Mouse (Mus musculus) intestine, embryonic 16.5 days (tissue): ENCODE measurements at regions not wholly inside any gene's neighbourhood (a gene's known extent, or its start where the extent isn't known, plus 50 kb on each side); places are given as distances from the start of the nearest gene placed in this dataset.

Experiments
- ATAC-seq: fragments of 200-750 bp; cut with Nextera tagmentation; 2 replicates; pipeline ENCODE4 v1.8.0; 2017; ENCODE audit warnings: moderate TSS enrichment, moderate library complexity
- H3K27ac ChIP-seq: fragments of 300-500 bp; sonication (generic); 2 replicates; pipeline ENCODE4 v1.5.1; 2014; ENCODE audit warnings: mild to moderate bottlenecking, low read length
- H3K27me3 ChIP-seq: fragments of 300-500 bp; sonication (generic); replicated peaks from 2 replicates; pipeline ENCODE4 v1.6.1; 2014; ENCODE audit warnings: low read length, control low read depth, mixed read lengths; ENCODE audit not compliant: control insufficient read depth, insufficient read depth
- H3K36me3 ChIP-seq: fragments of 300-500 bp; sonication (generic); 2 replicates; pipeline ENCODE4 v1.6.1; 2014; ENCODE audit warnings: low read length, control low read depth; ENCODE audit not compliant: control insufficient read depth, insufficient read depth
- H3K4me1 ChIP-seq: fragments of 300-500 bp; sonication (generic); 2 replicates; pipeline ENCODE4 v1.6.1; 2014; ENCODE audit warnings: low read length, control low read depth, mixed read lengths; ENCODE audit not compliant: control insufficient read depth, insufficient read depth
- H3K4me2 ChIP-seq: fragments of 300-500 bp; sonication (generic); 2 replicates; pipeline ENCODE4 v1.6.1; 2014; ENCODE audit warnings: low read depth, low read length, control low read depth
- H3K4me3 ChIP-seq: fragments of 300-500 bp; sonication (generic); 2 replicates; pipeline ENCODE4 v1.5.1; 2014; ENCODE audit warnings: mild to moderate bottlenecking, low read length
- H3K9ac ChIP-seq: fragments of 300-500 bp; sonication (generic); 2 replicates; pipeline ENCODE4 v1.6.1; 2014; ENCODE audit warnings: low read depth, low read length
- H3K9me3 ChIP-seq: fragments of 300-500 bp; sonication (generic); 2 replicates; pipeline ENCODE4 v1.6.1; 2016; ENCODE audit warnings: low read length, control low read depth; ENCODE audit not compliant: control insufficient read depth
- WGBS: fragments of 180-500 bp; shearing (Covaris S2); extraction: QIAGEN DNeasy Blood & Tissue Kit; methylation state at CpG from one replicate; pipeline ENCODE4 v1.1.7; 2014; 5-methylcytosine and 5-hydroxymethylcytosine counted together

- H3K4me2 ChIP-seq: no peak overlapping the region
- ATAC-seq: no peak
- WGBS: 69% methylated on average over 1 of the region's 1 CpGs
Observed at GRCm38 (mm10) chr13:63716498-63716897, 98.5 kb upstream of the Ercc6l2 start.

DNA sequence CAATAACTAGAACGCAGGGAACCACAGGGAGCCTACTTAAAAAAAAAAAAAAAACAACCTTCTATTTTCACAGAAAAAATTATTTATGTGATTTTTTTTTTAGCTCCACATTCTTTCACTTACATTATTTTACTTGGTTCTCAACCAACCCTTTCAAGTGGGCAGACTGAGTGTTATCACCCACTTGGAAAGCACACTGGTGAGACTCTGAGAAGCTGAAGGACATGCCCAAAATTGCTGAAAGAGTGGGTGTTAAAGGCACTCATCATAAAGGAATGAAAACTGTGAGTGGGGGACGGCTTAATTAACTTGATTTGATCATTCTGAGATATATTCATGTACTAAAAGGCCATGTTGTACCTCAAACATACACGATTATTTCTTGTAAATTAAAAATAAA lies 97.8 kb upstream of the Ercc6l2 start:
- 0 out of 2 replicates have a peak, but pooled peaks cover 3% of the 10 kb centered on the region for H3K9me3 ChIP-seq
- no peak for ATAC-seq
- no peaks in the 10 kb centered on the region for H3K27me3 ChIP-seq
- H3K9ac ChIP-seq: no peak overlapping the region
- no peak overlapping the region for H3K27ac ChIP-seq
- no peak overlapping the region for H3K4me3 ChIP-seq
- peaks cover 18% of the 10 kb centered on the region for H3K4me1 ChIP-seq
- no peak overlapping the region for H3K4me2 ChIP-seq
- 88% methylated on average over 3 of the region's 3 CpGs for WGBS
- H3K36me3 ChIP-seq: no peaks in the 10 kb centered on the region

More at GRCm38 (mm10) chr13:63716498-63716897, 98.5 kb upstream of the Ercc6l2 start:
- H3K9ac ChIP-seq: no peak overlapping the region
- no peak overlapping the region for H3K4me3 ChIP-seq
- H3K27ac ChIP-seq: no peak overlapping the region
- no peaks in the 10 kb centered on the region for H3K27me3 ChIP-seq
- peaks cover 18% of the 10 kb centered on the region for H3K4me1 ChIP-seq
- H3K36me3 ChIP-seq: no peaks in the 10 kb centered on the region
- H3K9me3 ChIP-seq: 0 out of 2 replicates have a peak, but pooled peaks cover 3% of the 10 kb centered on the region

DNA sequence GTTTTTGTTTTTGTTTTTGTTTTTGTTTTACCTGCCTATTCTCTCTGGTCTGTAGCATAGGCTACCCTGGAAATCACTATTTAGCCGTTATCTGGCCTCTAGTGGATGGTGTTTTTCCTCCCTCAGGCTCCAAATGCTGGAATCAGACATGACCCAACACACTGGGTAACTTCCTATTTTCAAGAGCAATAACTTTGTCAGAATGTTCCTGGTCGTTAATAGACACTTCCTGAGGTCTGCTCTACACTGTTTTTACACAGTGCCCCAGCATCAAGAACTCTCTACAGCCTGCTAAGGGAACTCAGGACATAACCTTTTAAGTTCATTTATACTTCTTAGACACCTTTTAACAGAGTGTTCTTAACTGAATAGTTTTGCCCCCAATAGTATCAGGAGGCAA lies 96.3 kb upstream of the Ercc6l2 start:
- Histone ChIP-seq H3K9ac (no peak overlapping the region), H3K9me3 (no peaks in the 10 kb centered on the region), H3K27ac (0 out of 2 replicates have a peak overlapping the region, but pooled peaks have one; percentile 6), H3K36me3 (no peaks in the 10 kb centered on the region), H3K4me3 (no peak overlapping the region), H3K27me3 (no peaks in the 10 kb centered on the region), H3K4me1 (peaks cover 18% of the 10 kb centered on the region), H3K4me2 (no peak overlapping the region)
- no peak for ATAC-seq
- WGBS: 53% methylated on average over 2 of the region's 2 CpGs

DNA sequence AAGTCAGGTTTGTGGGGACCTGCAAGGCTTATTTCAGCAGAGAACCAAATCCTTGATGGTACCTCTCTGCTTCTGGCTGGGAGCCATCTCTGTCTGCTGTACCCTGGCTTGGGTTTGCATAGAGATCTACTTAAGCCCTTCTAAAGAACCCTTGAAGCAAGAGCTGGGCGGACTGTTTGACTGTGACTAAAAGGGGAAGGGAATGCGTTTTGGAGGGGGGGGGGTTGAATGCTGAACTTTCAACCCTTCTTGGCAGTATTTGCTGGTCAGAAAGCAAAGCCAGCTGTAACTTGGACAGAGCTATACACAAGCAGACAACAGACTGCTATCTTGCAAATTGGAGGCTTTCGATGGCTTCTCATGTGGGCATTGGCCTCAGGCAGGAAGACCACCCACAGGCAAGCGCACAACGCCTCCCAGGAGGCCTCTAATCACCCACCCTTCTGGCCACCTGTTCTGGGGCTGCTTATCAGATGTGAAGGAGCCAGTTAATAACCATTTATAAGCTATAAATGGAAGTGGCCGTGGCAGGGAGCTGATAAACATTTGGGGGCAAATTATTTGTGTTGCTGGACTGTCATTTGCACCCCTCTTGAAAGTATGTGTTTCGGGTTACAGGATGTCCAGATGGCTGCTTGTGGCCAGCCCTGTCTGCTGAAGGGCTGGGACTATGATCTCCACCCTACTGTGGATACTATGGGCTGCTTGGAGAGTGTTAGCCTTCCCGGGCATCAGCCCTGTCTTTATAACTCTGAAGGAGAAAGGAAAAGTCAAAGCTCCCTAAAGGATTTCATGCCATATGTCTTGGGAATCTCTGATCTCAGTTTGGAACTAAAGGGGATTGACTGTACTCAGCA lies 95.5 kb upstream of the Ercc6l2 start:
- Histone ChIP-seq H3K4me3 (no peak overlapping the region), H3K27me3 (no peaks in the 10 kb centered on the region), H3K27ac (peak overlapping the region; percentile 53), H3K4me1 (peaks cover 18% of the 10 kb centered on the region), H3K36me3 (no peaks in the 10 kb centered on the region), H3K4me2 (no peak overlapping the region), H3K9ac (no peak overlapping the region), H3K9me3 (no peaks in the 10 kb centered on the region)
- WGBS: 27% methylated on average over 8 of the region's 8 CpGs
- ATAC-seq: peak; percentile 82

GRCm38 (mm10) chr13:63720610-63721009 lies 94.4 kb upstream of the Ercc6l2 start:
- H3K4me3 ChIP-seq: no peak overlapping the region
- WGBS: 76% methylated on average over 3 of the region's 3 CpGs
- ATAC-seq: no peak
- no peaks in the 10 kb centered on the region for H3K36me3 ChIP-seq
- no peak overlapping the region for H3K4me2 ChIP-seq
- no peaks in the 10 kb centered on the region for H3K27me3 ChIP-seq
- H3K4me1 ChIP-seq: peaks cover 18% of the 10 kb centered on the region
- H3K9ac ChIP-seq: no peak overlapping the region
- H3K9me3 ChIP-seq: no peaks in the 10 kb centered on the region
- peak overlapping the region; percentile 53 for H3K27ac ChIP-seq

GRCm38 (mm10) chr13:63721011-63721625 lies 93.9 kb upstream of the Ercc6l2 start:
- Histone ChIP-seq H3K9ac (no peak overlapping the region), H3K36me3 (no peaks in the 10 kb centered on the region), H3K9me3 (no peaks in the 10 kb centered on the region), H3K4me2 (no peak overlapping the region), H3K4me1 (peaks cover 22% of the 10 kb centered on the region), H3K27ac (no peak overlapping the region), H3K27me3 (no peaks in the 10 kb centered on the region), H3K4me3 (no peak overlapping the region)
- ATAC-seq: no peak
- 58% methylated on average over 5 of the region's 5 CpGs for WGBS

GRCm38 (mm10) chr13:63724293-63724692 lies 90.7 kb upstream of the Ercc6l2 start:
- Histone ChIP-seq H3K4me1 (peaks cover 15% of the 10 kb centered on the region), H3K9ac (no peak overlapping the region), H3K9me3 (no peaks in the 10 kb centered on the region), H3K27me3 (no peaks in the 10 kb centered on the region), H3K4me3 (no peak overlapping the region), H3K27ac (peak overlapping the region; percentile 77; the same call in 1 of the 2 replicates), H3K4me2 (no peak overlapping the region), H3K36me3 (no peaks in the 10 kb centered on the region)
- ATAC-seq: no peak
- WGBS: 80% methylated on average over 2 of the region's 2 CpGs

GRCm38 (mm10) chr13:63724843-63725582 lies 90.0 kb upstream of the Ercc6l2 start:
- Histone ChIP-seq H3K4me2 (no peak overlapping the region), H3K4me1 (peaks cover 9% of the 10 kb centered on the region), H3K36me3 (no peaks in the 10 kb centered on the region), H3K27ac (peak overlapping the region; percentile 77), H3K27me3 (no peaks in the 10 kb centered on the region), H3K4me3 (no peak overlapping the region), H3K9ac (no peak overlapping the region), H3K9me3 (no peaks in the 10 kb centered on the region)
- ATAC-seq: peak; percentile 49; the same call in 1 of the 2 replicates
- WGBS: 64% methylated on average over 2 of the region's 2 CpGs

DNA sequence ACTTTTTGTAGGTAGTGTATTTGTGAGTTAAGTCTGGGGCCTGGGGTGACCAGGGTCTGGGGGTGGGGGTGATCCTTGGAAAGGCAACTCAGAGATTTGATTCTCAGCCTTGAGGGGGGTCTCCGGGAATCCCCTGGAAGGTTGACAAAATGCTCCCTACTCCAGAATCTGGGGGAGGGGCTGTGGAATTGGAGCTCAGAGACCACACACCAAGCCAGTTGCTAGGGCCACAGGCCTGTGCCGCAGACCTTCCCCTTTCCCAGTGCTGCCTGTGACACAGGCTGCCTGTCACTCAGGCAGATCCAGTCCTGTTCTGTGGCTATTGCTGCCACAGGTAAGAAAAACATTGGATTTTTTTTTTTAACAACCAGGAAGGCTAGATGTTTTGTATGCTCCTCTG lies 89.0 kb upstream of the Ercc6l2 start:
- 0 out of 2 replicates have a peak, but pooled peaks cover 5% of the 10 kb centered on the region for H3K4me1 ChIP-seq
- H3K4me3 ChIP-seq: no peak overlapping the region
- no peaks in the 10 kb centered on the region for H3K9me3 ChIP-seq
- no peaks in the 10 kb centered on the region for H3K36me3 ChIP-seq
- 0 out of 2 replicates have a peak overlapping the region, but pooled peaks have one; percentile 0 for H3K27ac ChIP-seq
- WGBS: 41% methylated on average over 2 of the region's 2 CpGs
- H3K27me3 ChIP-seq: no peaks in the 10 kb centered on the region
- H3K4me2 ChIP-seq: no peak overlapping the region
- 0 out of 2 replicates have a peak, but pooled peaks have one; percentile 46 for ATAC-seq
- no peak overlapping the region for H3K9ac ChIP-seq
